Mouse (Mus musculus) olfactory bulb, adult 2 months (tissue): ENCODE results near the gene Cyp2u1.

ENCODE experiments used
- CTCF ChIP-seq: fragments of 200-500 bp; IDR thresholded peaks from 2 replicates; pipeline ENCODE4 v1.5.1; 2012; ENCODE audit warnings: low read depth, mild to moderate bottlenecking, low read length, moderate library complexity; ENCODE audit not compliant: insufficient read depth
- POLR2A ChIP-seq: fragments of 200-500 bp; IDR thresholded peaks from 2 replicates; pipeline ENCODE4 v1.6.1; 2012; ENCODE audit warnings: mild to moderate bottlenecking, low read depth, low read length, moderate library complexity; ENCODE audit not compliant: insufficient read depth

- TF ChIP-seq POLR2A (no peak), CTCF (no peak)
Measured at GRCm38 (mm10) chr3:131327189-131327588, 24.2 kb upstream of the Cyp2u1 start.
